In the genomic region with DNA sequence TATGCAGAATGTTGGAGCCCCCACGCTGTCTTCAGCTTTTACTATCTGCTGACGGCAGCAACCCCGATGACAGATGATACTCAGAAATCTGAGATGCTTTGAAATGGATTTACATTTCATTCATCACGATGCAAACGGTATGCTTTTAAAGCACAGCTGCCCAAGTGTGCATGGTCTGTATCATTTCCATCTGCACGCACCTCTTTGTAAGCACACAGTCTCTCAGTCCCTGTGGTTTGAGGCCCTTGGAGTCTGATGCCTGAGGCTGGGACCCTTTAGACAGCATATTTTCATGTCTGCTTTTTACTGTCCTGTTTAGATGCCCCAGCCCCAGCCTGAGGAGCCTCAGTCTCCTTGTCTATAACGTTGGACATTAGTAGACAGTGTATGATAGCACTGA, we compare ENCODE assay signal across 28 mouse cellular contexts. TPM values are rescaled to one million over a fixed set of nuclear protein-coding genes. Genes with fewer than 3 reads are reported as not detected.
DNase-seq lines count a peak whose midpoint lies in the region; ATAC-seq lines count a peak whose summit lies in the region.
"Had no signal": no experiment of that assay in that cellular context is flagged by ENCODE, and none has a peak within 500 bp of the region (broad histone marks: within the 10 kb centered on the region; RNA-seq: fewer than 3 reads in every experiment).

No protein-coding gene starts in this region.

- H3K27me3 ChIP-seq in forebrain, embryonic 16.5 days (replicated peaks; ENCODE audit: control insufficient read depth, insufficient read depth, low read length): no peaks in the 10 kb centered on the region
- H3K27me3 ChIP-seq in forebrain, embryonic 10.5 days (ENCODE audit: poor library complexity, severe bottlenecking): no peaks in the 10 kb centered on the region
- no peaks in the 10 kb centered on the region for H3K27me3 ChIP-seq in midbrain, embryonic 11.5 days (ENCODE audit: control insufficient read depth, insufficient read depth, low read length)
- no peaks in the 10 kb centered on the region for H3K27me3 ChIP-seq in midbrain, embryonic 15.5 days (replicated peaks)
- no peaks in the 10 kb centered on the region for H3K27me3 ChIP-seq in embryonic facial prominence, embryonic 14.5 days (replicated peaks; ENCODE audit: control insufficient read depth, insufficient read depth, low read length)

- intact Hi-C loops in left cerebral cortex, postnatal 14 days (cut with DNase I): no loop called here

- no peak overlapping the region for H3K4me3 ChIP-seq in forebrain, embryonic 16.5 days (replicated peaks; ENCODE audit: low read length)
- H3K4me3 ChIP-seq in forebrain, embryonic 10.5 days: no peak overlapping the region
- no peak overlapping the region for H3K4me3 ChIP-seq in midbrain, embryonic 11.5 days (ENCODE audit: low read depth, low read length)
- H3K4me3 ChIP-seq in midbrain, embryonic 15.5 days: no peak overlapping the region
- no peak overlapping the region for H3K4me3 ChIP-seq in embryonic facial prominence, embryonic 14.5 days (ENCODE audit: low read depth, low read length)
- H3K4me3 ChIP-seq: gastrocnemius, adult 2 months; heart, embryonic 13.5 days had no signal

- no peak overlapping the region; the same call in 1 of the 2 replicates for H3K27ac ChIP-seq in forebrain, embryonic 16.5 days (ENCODE audit: low read length)
- no peak overlapping the region for H3K27ac ChIP-seq in forebrain, embryonic 10.5 days
- no peak overlapping the region for H3K27ac ChIP-seq in midbrain, embryonic 11.5 days (ENCODE audit: low read depth, low read length)
- H3K27ac ChIP-seq in midbrain, embryonic 15.5 days: no peak overlapping the region
- no peak overlapping the region for H3K27ac ChIP-seq in embryonic facial prominence, embryonic 14.5 days (replicated peaks; ENCODE audit: low read depth, low read length)
- H3K27ac ChIP-seq: gastrocnemius, adult 2 months; heart, embryonic 13.5 days; hindbrain, postnatal 0 days had no signal

- no peak overlapping the region for H3K4me2 ChIP-seq in forebrain, embryonic 16.5 days (ENCODE audit: low read length)
- no peak overlapping the region for H3K4me2 ChIP-seq in midbrain, embryonic 11.5 days
- no peak overlapping the region for H3K4me2 ChIP-seq in midbrain, embryonic 15.5 days
- H3K4me2 ChIP-seq in embryonic facial prominence, embryonic 14.5 days (ENCODE audit: low read depth, low read length): no peak overlapping the region
- H3K4me2 ChIP-seq: heart, embryonic 13.5 days had no signal

- 0 out of 2 replicates have a peak, but pooled peaks have one; percentile 47 for ATAC-seq in forebrain, embryonic 16.5 days
- ATAC-seq in midbrain, embryonic 11.5 days (ENCODE audit: low FRiP score): no peak
- ATAC-seq in midbrain, embryonic 15.5 days (replicated peaks): no peak
- ATAC-seq in embryonic facial prominence, embryonic 14.5 days (ENCODE audit: low read depth): peak; percentile 67; the same call in 1 of the 2 replicates
- ATAC-seq: activated CD4-positive, CD25-positive, alpha-beta regulatory T cell, adult 4 months; forebrain, embryonic 14.5 days; hindbrain, postnatal 0 days; Patski had no signal

- H3K9me3 ChIP-seq in forebrain, embryonic 16.5 days (ENCODE audit: control insufficient read depth, low read length): no peaks in the 10 kb centered on the region
- H3K9me3 ChIP-seq in forebrain, embryonic 10.5 days: no peaks in the 10 kb centered on the region
- no peaks in the 10 kb centered on the region for H3K9me3 ChIP-seq in midbrain, embryonic 11.5 days (ENCODE audit: control insufficient read depth, low read length)
- no peaks in the 10 kb centered on the region for H3K9me3 ChIP-seq in midbrain, embryonic 15.5 days
- no peaks in the 10 kb centered on the region for H3K9me3 ChIP-seq in embryonic facial prominence, embryonic 14.5 days (ENCODE audit: control insufficient read depth, low read length)
- H3K9me3 ChIP-seq: heart, embryonic 13.5 days had no signal

- no peak for DNase-seq in forebrain, embryonic 10.5 days (ENCODE audit: extremely low spot score, low spot score)
- peak; percentile 69 for DNase-seq in midbrain, embryonic 11.5 days (ENCODE audit: low spot score, missing footprints)
- peak; percentile 70 for DNase-seq in embryonic facial prominence, embryonic 14.5 days (ENCODE audit: low spot score)
- no peak for DNase-seq in frontal cortex, postnatal 14 days (ENCODE audit: low spot score in 2 of 2)
- no peak for DNase-seq in cerebellum, postnatal 4 days (ENCODE audit: low spot score in 2 of 2)
- DNase-seq in left cerebral cortex, postnatal 14 days (ENCODE audit: low spot score in 2 of 2): no peak
- DNase-seq: adrenal gland, postnatal 14 days; cerebellum, adult 2 months; cerebellum, postnatal 10 days; embryo, embryonic 11 days; gastrocnemius, adult 2 months; gastrocnemius, postnatal 25 days; heart, postnatal 36 days; kidney, adult 18-20 months had no signal

- H3K4me1 ChIP-seq in forebrain, embryonic 16.5 days (replicated peaks; ENCODE audit: control insufficient read depth, insufficient read depth, low read length): no peaks in the 10 kb centered on the region
- no peaks in the 10 kb centered on the region for H3K4me1 ChIP-seq in forebrain, embryonic 10.5 days
- H3K4me1 ChIP-seq in midbrain, embryonic 11.5 days (ENCODE audit: control insufficient read depth, insufficient read depth, low read length): no peaks in the 10 kb centered on the region
- H3K4me1 ChIP-seq in midbrain, embryonic 15.5 days: no peaks in the 10 kb centered on the region
- peaks cover 7% of the 10 kb centered on the region for H3K4me1 ChIP-seq in embryonic facial prominence, embryonic 14.5 days (ENCODE audit: control insufficient read depth, insufficient read depth, low read length)
- H3K4me1 ChIP-seq: heart, embryonic 13.5 days had no signal

- no peak overlapping the region for H3K9ac ChIP-seq in forebrain, embryonic 16.5 days (replicated peaks; ENCODE audit: low read depth, low read length)
- H3K9ac ChIP-seq in midbrain, embryonic 11.5 days (ENCODE audit: low read length): no peak overlapping the region
- H3K9ac ChIP-seq in midbrain, embryonic 15.5 days: no peak overlapping the region
- H3K9ac ChIP-seq in embryonic facial prominence, embryonic 14.5 days (ENCODE audit: low read depth, low read length): peak overlapping the region; percentile 15; the same call in 1 of the 2 replicates
- H3K9ac ChIP-seq: heart, embryonic 13.5 days had no signal

- no peaks in the 10 kb centered on the region for H3K36me3 ChIP-seq in forebrain, embryonic 16.5 days (ENCODE audit: control insufficient read depth, insufficient read depth)
- no peaks in the 10 kb centered on the region for H3K36me3 ChIP-seq in forebrain, embryonic 10.5 days (replicated peaks)
- no peaks in the 10 kb centered on the region for H3K36me3 ChIP-seq in midbrain, embryonic 11.5 days (ENCODE audit: control insufficient read depth, insufficient read depth, low read length)
- H3K36me3 ChIP-seq in midbrain, embryonic 15.5 days (replicated peaks): no peaks in the 10 kb centered on the region
- no peaks in the 10 kb centered on the region for H3K36me3 ChIP-seq in embryonic facial prominence, embryonic 14.5 days (ENCODE audit: control insufficient read depth, insufficient read depth, low read length)
- H3K36me3 ChIP-seq: heart, embryonic 13.5 days had no signal

- 77% methylated on average over 7 of the region's 7 CpGs for WGBS in forebrain, embryonic 16.5 days
- WGBS in forebrain, embryonic 10.5 days: 88% methylated on average over 7 of the region's 7 CpGs
- WGBS in midbrain, embryonic 11.5 days: 87% methylated on average over 7 of the region's 7 CpGs
- 69% methylated on average over 7 of the region's 7 CpGs for WGBS in midbrain, embryonic 15.5 days
- 28% methylated on average over 7 of the region's 7 CpGs for WGBS in embryonic facial prominence, embryonic 14.5 days

RNA-seq across cellular contexts. Expression of a gene that starts 20.1 kb away (rescaled TPM):
- polyA plus RNA-seq in forebrain, embryonic 16.5 days (2015; fragmentation: Nextera tagmentation; extraction: Ambion mirVana): not detected in 2 replicates
- not detected in 2 replicates for polyA plus RNA-seq in forebrain, embryonic 10.5 days (2016; fragmentation: Nextera tagmentation; extraction: Ambion mirVana)
- polyA plus RNA-seq in midbrain, embryonic 11.5 days (2014; fragmentation: Nextera tagmentation; extraction: Ambion mirVana): not detected in 2 replicates
- 0.09 TPM in 1 of 2 replicates, not detected in the other for polyA plus RNA-seq in midbrain, embryonic 15.5 days (2015; fragmentation: Nextera tagmentation; extraction: Ambion mirVana)
- 0.31 TPM in 1 of 2 replicates, not detected in the other for polyA plus RNA-seq in embryonic facial prominence, embryonic 14.5 days (2014; fragmentation: Nextera tagmentation; extraction: Ambion mirVana)
- total RNA-seq in left cerebral cortex, postnatal 14 days (2021): under 1 TPM in 1 of 2 experiments, not detected in 1; 0.25 TPM
- total RNA-seq: adrenal gland, adult 18-20 months; adrenal gland, postnatal 14 days; CH12.LX; common myeloid progenitor, adult 5-6 weeks; granulocyte monocyte progenitor cell, adult 5-6 weeks; hindbrain, postnatal 0 days had no signal
- polyA plus RNA-seq: activated CD4-positive, CD25-positive, alpha-beta regulatory T cell, adult 4 months; C2C12; heart, embryonic 13.5 days; hindbrain, embryonic 11.5 days; intestine, embryonic 14.5 days; Patski had no signal

RNA-seq across cellular contexts. Expression of a gene that starts 28.8 kb away (rescaled TPM):
- polyA plus RNA-seq in forebrain, embryonic 16.5 days (2015; fragmentation: Nextera tagmentation; extraction: Ambion mirVana): 2.6 and 2.8 TPM in 2 replicates
- 4.7 and 4.8 TPM in 2 replicates for polyA plus RNA-seq in forebrain, embryonic 10.5 days (2016; fragmentation: Nextera tagmentation; extraction: Ambion mirVana)
- 4.3 TPM in 2 replicates for polyA plus RNA-seq in midbrain, embryonic 11.5 days (2014; fragmentation: Nextera tagmentation; extraction: Ambion mirVana)
- polyA plus RNA-seq in midbrain, embryonic 15.5 days (2015; fragmentation: Nextera tagmentation; extraction: Ambion mirVana): 5.0 and 5.5 TPM in 2 replicates
- polyA plus RNA-seq in embryonic facial prominence, embryonic 14.5 days (2014; fragmentation: Nextera tagmentation; extraction: Ambion mirVana): 9.7 and 10.6 TPM in 2 replicates
- 1 to 10 TPM; 3.0 to 3.9 TPM for total RNA-seq in left cerebral cortex, postnatal 14 days (2021)
- total RNA-seq: common myeloid progenitor, adult 5-6 weeks; granulocyte monocyte progenitor cell, adult 5-6 weeks had no signal

Comparison
In these comparisons a context has a peak if more than half of its experiments do, and no peak if none do; other contexts are left out.
1. ATAC-seq: peak in forebrain, embryonic 16.5 days (single experiment) and embryonic facial prominence, embryonic 14.5 days (single experiment); none in midbrain, embryonic 11.5 days (single experiment) and midbrain, embryonic 15.5 days (single experiment).
2. DNase-seq: peak in midbrain, embryonic 11.5 days (single experiment) and embryonic facial prominence, embryonic 14.5 days (single experiment); none in forebrain, embryonic 10.5 days (single experiment), frontal cortex, postnatal 14 days (0 of 2), cerebellum, postnatal 4 days (0 of 2) and left cerebral cortex, postnatal 14 days (0 of 2).